Mouse (Mus musculus): ENCODE data around the gene Azgp1. TPM values are rescaled to one million over a fixed set of nuclear protein-coding genes. Genes with fewer than 3 reads are reported as not detected.
"Not testable (repeated sequence)": the region's sequence is repeated elsewhere in the genome, so short reads cannot be mapped to it uniquely, and the experiment has no call there.

Gene Azgp1
- polyA plus RNA-seq, 1 experiment from 2014 or later: not detected

- Histone ChIP-seq H3K27me3 (replicated peaks; ENCODE audit: control insufficient read depth, insufficient read depth, low read length) (no peaks in the 10 kb centered on the region), H3K36me3 (ENCODE audit: control insufficient read depth, insufficient read depth) (no peaks in the 10 kb centered on the region), H3K4me3 (replicated peaks; ENCODE audit: low read length) (no peak overlapping the region), H3K9ac (replicated peaks; ENCODE audit: low read depth, low read length) (no peak overlapping the region), H3K4me1 (replicated peaks; ENCODE audit: control insufficient read depth, insufficient read depth, low read length) (no peaks in the 10 kb centered on the region), H3K4me2 (ENCODE audit: low read length) (no peak overlapping the region), H3K9me3 (ENCODE audit: control insufficient read depth, low read length) (no peaks in the 10 kb centered on the region), H3K27ac (ENCODE audit: low read length) (no peak overlapping the region)
- 96% methylated on average over 2 of the region's 2 CpGs for WGBS
- no peak for ATAC-seq
These were observed 35.2 kb downstream of the Azgp1 start for GRCm38 (mm10) chr5:138016530-138016929.

- no peak for ATAC-seq
- Histone ChIP-seq H3K36me3 (ENCODE audit: control insufficient read depth, insufficient read depth) (no peaks in the 10 kb centered on the region), H3K4me1 (replicated peaks; ENCODE audit: control insufficient read depth, insufficient read depth, low read length) (no peaks in the 10 kb centered on the region), H3K27ac (ENCODE audit: low read length) (no peak overlapping the region), H3K27me3 (replicated peaks; ENCODE audit: control insufficient read depth, insufficient read depth, low read length) (no peaks in the 10 kb centered on the region), H3K9me3 (ENCODE audit: control insufficient read depth, low read length) (no peaks in the 10 kb centered on the region), H3K9ac (replicated peaks; ENCODE audit: low read depth, low read length) (no peak overlapping the region), H3K4me3 (replicated peaks; ENCODE audit: low read length) (no peak overlapping the region), H3K4me2 (ENCODE audit: low read length) (no peak overlapping the region)
These were observed 35.7 kb downstream of the Azgp1 start for GRCm38 (mm10) chr5:138016997-138017396.

DNA sequence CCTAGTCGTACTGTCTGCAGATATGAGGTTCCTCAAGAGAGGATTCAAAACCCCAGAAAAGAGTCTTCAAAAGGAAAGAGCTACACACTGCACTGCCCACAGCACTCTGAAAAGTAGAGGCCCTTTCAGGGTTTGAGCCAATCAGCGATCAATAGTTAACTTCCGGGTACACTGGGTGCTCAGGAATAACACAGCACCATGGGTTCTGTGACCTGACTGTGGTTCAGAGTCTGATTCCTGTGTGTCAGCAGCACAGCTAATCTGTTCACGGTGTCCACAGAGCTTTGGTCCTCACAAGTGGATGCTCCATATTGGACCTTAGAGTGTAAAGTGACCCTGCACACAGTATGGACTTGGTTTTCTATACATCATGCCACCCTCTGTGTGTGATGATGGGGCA lies 38.3 kb downstream of the Azgp1 start:
- WGBS: 91% methylated on average over 3 of the region's 4 CpGs
- H3K4me3 ChIP-seq (replicated peaks; ENCODE audit: low read length); H3K4me1 ChIP-seq (replicated peaks; ENCODE audit: control insufficient read depth, insufficient read depth, low read length); H3K9me3 ChIP-seq (ENCODE audit: control insufficient read depth, low read length); H3K4me2 ChIP-seq (ENCODE audit: low read length); H3K9ac ChIP-seq (replicated peaks; ENCODE audit: low read depth, low read length); H3K27ac ChIP-seq (ENCODE audit: low read length); ATAC-seq; H3K27me3 ChIP-seq (replicated peaks; ENCODE audit: control insufficient read depth, insufficient read depth, low read length); H3K36me3 ChIP-seq (ENCODE audit: control insufficient read depth, insufficient read depth): not testable (repeated sequence)

GRCm38 (mm10) chr5:138020961-138021479 lies 39.7 kb downstream of the Azgp1 start, which contains the start of the genes Smok3a and Smok3b:
TSS of gene Smok3a (plus strand) at chr5:138021261.
TSS of gene Smok3b (plus strand) at chr5:138021429.
- WGBS: 94% methylated on average over 3 of the region's 7 CpGs
- H3K4me1 ChIP-seq (replicated peaks; ENCODE audit: control insufficient read depth, insufficient read depth, low read length); H3K9ac ChIP-seq (replicated peaks; ENCODE audit: low read depth, low read length); H3K27ac ChIP-seq (ENCODE audit: low read length); H3K4me3 ChIP-seq (replicated peaks; ENCODE audit: low read length); ATAC-seq; H3K36me3 ChIP-seq (ENCODE audit: control insufficient read depth, insufficient read depth); H3K9me3 ChIP-seq (ENCODE audit: control insufficient read depth, low read length); H3K4me2 ChIP-seq (ENCODE audit: low read length); H3K27me3 ChIP-seq (replicated peaks; ENCODE audit: control insufficient read depth, insufficient read depth, low read length): not testable (repeated sequence)

Other genes with a start within 250 kb of the Azgp1 start
- 52.3 and 59.8 TPM in 2 replicates for gene Nyap1, start 239.9 kb upstream of the Azgp1 start, polyA plus RNA-seq (2015; fragmentation: Nextera tagmentation; extraction: Ambion mirVana)
- gene Tsc22d4, start 235.8 kb upstream of the Azgp1 start, polyA plus RNA-seq (2015; fragmentation: Nextera tagmentation; extraction: Ambion mirVana): 69.1 and 72.2 TPM in 2 replicates
- 28.7 and 34.4 TPM in 2 replicates for gene Ppp1r35, start 202.7 kb upstream of the Azgp1 start, polyA plus RNA-seq (2015; fragmentation: Nextera tagmentation; extraction: Ambion mirVana)
- 10.2 and 11.9 TPM in 2 replicates for gene Mepce, start 193.9 kb upstream of the Azgp1 start, polyA plus RNA-seq (2015; fragmentation: Nextera tagmentation; extraction: Ambion mirVana)
- 11.1 and 11.2 TPM in 2 replicates for gene Zcwpw1, start 193.7 kb upstream of the Azgp1 start, polyA plus RNA-seq (2015; fragmentation: Nextera tagmentation; extraction: Ambion mirVana)
- gene Pilra, start 145.2 kb upstream of the Azgp1 start, polyA plus RNA-seq (2015; fragmentation: Nextera tagmentation; extraction: Ambion mirVana): not detected in 2 replicates
- gene Pilrb1, start 123.4 kb upstream of the Azgp1 start, polyA plus RNA-seq (2015; fragmentation: Nextera tagmentation; extraction: Ambion mirVana): not detected in 2 replicates
- not detected in 2 replicates for gene Pilrb2, start 109.7 kb upstream of the Azgp1 start, polyA plus RNA-seq (2015; fragmentation: Nextera tagmentation; extraction: Ambion mirVana)
- gene Cyp3a13, start 59.9 kb upstream of the Azgp1 start, polyA plus RNA-seq (2015; fragmentation: Nextera tagmentation; extraction: Ambion mirVana): not detected in 2 replicates
- gene Gjc3, start 18.4 kb upstream of the Azgp1 start, polyA plus RNA-seq (2015; fragmentation: Nextera tagmentation; extraction: Ambion mirVana): 0.06 and 0.33 TPM in 2 replicates
- gene Smok3a, start 39.7 kb downstream of the Azgp1 start, polyA plus RNA-seq (2015; fragmentation: Nextera tagmentation; extraction: Ambion mirVana): not detected in 2 replicates
- not detected in 2 replicates for gene Smok3b, start 39.9 kb downstream of the Azgp1 start, polyA plus RNA-seq (2015; fragmentation: Nextera tagmentation; extraction: Ambion mirVana)
- not detected in 2 replicates for gene Smok3c, start 71.7 kb downstream of the Azgp1 start, polyA plus RNA-seq (2015; fragmentation: Nextera tagmentation; extraction: Ambion mirVana)
- gene Zkscan1, start 103.6 kb downstream of the Azgp1 start, polyA plus RNA-seq (2015; fragmentation: Nextera tagmentation; extraction: Ambion mirVana): 31.2 and 34.2 TPM in 2 replicates
- gene Zscan21, start 135.4 kb downstream of the Azgp1 start, polyA plus RNA-seq (2015; fragmentation: Nextera tagmentation; extraction: Ambion mirVana): 117 and 118 TPM in 2 replicates
- 39.4 and 43.9 TPM in 2 replicates for gene Zfp113, start 174.2 kb downstream of the Azgp1 start, polyA plus RNA-seq (2015; fragmentation: Nextera tagmentation; extraction: Ambion mirVana)
- 281 and 305 TPM in 2 replicates for gene Cops6, start 179.6 kb downstream of the Azgp1 start, polyA plus RNA-seq (2015; fragmentation: Nextera tagmentation; extraction: Ambion mirVana)
- 27.8 and 31.9 TPM in 2 replicates for gene Ap4m1, start 190.5 kb downstream of the Azgp1 start, polyA plus RNA-seq (2015; fragmentation: Nextera tagmentation; extraction: Ambion mirVana)
- gene Mcm7, start 190.9 kb downstream of the Azgp1 start, polyA plus RNA-seq (2015; fragmentation: Nextera tagmentation; extraction: Ambion mirVana): 173 and 191 TPM in 2 replicates
- 83.2 and 87.6 TPM in 2 replicates for gene Taf6, start 205.9 kb downstream of the Azgp1 start, polyA plus RNA-seq (2015; fragmentation: Nextera tagmentation; extraction: Ambion mirVana)
- 39.8 and 40.8 TPM in 2 replicates for gene Cnpy4, start 206.0 kb downstream of the Azgp1 start, polyA plus RNA-seq (2015; fragmentation: Nextera tagmentation; extraction: Ambion mirVana)
- 12.9 and 13.2 TPM in 2 replicates for gene Mblac1, start 212.8 kb downstream of the Azgp1 start, polyA plus RNA-seq (2015; fragmentation: Nextera tagmentation; extraction: Ambion mirVana)
- not detected in 2 replicates for gene Nxpe5, start 244.4 kb downstream of the Azgp1 start, polyA plus RNA-seq (2015; fragmentation: Nextera tagmentation; extraction: Ambion mirVana)

Data from forebrain, embryonic 16.5 days (tissue).